Mouse (Mus musculus) limb, embryonic 12.5 days (tissue): ENCODE data around the gene Hdac10. TPM values are rescaled to one million over a fixed set of nuclear protein-coding genes. Genes with fewer than 3 reads are reported as not detected.

Source experiments
- ATAC-seq: fragments of 200-750 bp; cut with Nextera tagmentation; 2 replicates; pipeline ENCODE4 v1.8.0; 2017; ENCODE audit warnings: low read depth, moderate TSS enrichment; ENCODE audit not compliant: insufficient number of reproducible peaks, insufficient read depth, low FRiP score, low TSS enrichment
- H3K27ac ChIP-seq: fragments of 300-500 bp; sonication (generic); 2 replicates; pipeline ENCODE4 v1.5.1; 2016; ENCODE audit warnings: mild to moderate bottlenecking, moderate library complexity
- H3K27me3 ChIP-seq: fragments of 300-500 bp; sonication (generic); 2 replicates; pipeline ENCODE4 v1.6.1; 2016; ENCODE audit warnings: mild to moderate bottlenecking, moderate library complexity
- H3K36me3 ChIP-seq: fragments of 300-500 bp; sonication (generic); 2 replicates; pipeline ENCODE4 v1.6.1; 2016; ENCODE audit warnings: mild to moderate bottlenecking, moderate library complexity
- H3K4me1 ChIP-seq: fragments of 300-500 bp; sonication (generic); replicated peaks from 2 replicates; pipeline ENCODE4 v1.6.1; 2016
- H3K4me2 ChIP-seq: fragments of 300-500 bp; sonication (generic); 2 replicates; pipeline ENCODE4 v1.6.1; 2016; ENCODE audit warnings: mild to moderate bottlenecking, moderate library complexity
- H3K4me3 ChIP-seq: fragments of 300-500 bp; sonication (generic); replicated peaks from 2 replicates; pipeline ENCODE4 v1.5.1; 2016; ENCODE audit warnings: mild to moderate bottlenecking
- H3K9ac ChIP-seq: fragments of 300-500 bp; sonication (generic); replicated peaks from 2 replicates; pipeline ENCODE4 v1.6.1; 2016; ENCODE audit warnings: mild to moderate bottlenecking, moderate library complexity
- H3K9me3 ChIP-seq: fragments of 300-500 bp; sonication (generic); 2 replicates; pipeline ENCODE4 v1.6.1; 2016; ENCODE audit warnings: mild to moderate bottlenecking, moderate library complexity
- WGBS: fragments of 180-500 bp; shearing (Covaris S2); methylation state at CpG from one replicate; pipeline ENCODE4 v1.1.7; 2016; 5-methylcytosine and 5-hydroxymethylcytosine counted together
- polyA plus RNA-seq: library from polyadenylated mRNA; unstranded; fragments of >200 nt; fragmentation: Nextera tagmentation; extraction: Ambion mirVana; gene quantifications from 2 replicates; pipeline ENCODE4 v1.2.1, GENCODE M21; 2016

Hdac10 gene
- polyA plus RNA-seq, 1 experiment from 2014 or later: 15.2 TPM

GRCm38 (mm10) chr15:89170102-89170501 is 41.6 kb upstream of the Hdac10 start:
- Histone ChIP-seq H3K27ac (peak overlapping the region; percentile 77), H3K4me3 (no peak overlapping the region), H3K4me1 (peaks cover 64% of the 10 kb centered on the region), H3K27me3 (no peaks in the 10 kb centered on the region), H3K36me3 (peaks cover 47% of the 10 kb centered on the region), H3K4me2 (peak overlapping the region; percentile 38; the same call in 1 of the 2 replicates), H3K9me3 (no peaks in the 10 kb centered on the region), H3K9ac (0 out of 2 replicates have a peak overlapping the region, but pooled peaks have one; percentile 12)
- WGBS: 55% methylated on average over 3 of the region's 3 CpGs
- no peak for ATAC-seq

GRCm38 (mm10) chr15:89169431-89169830 is 40.9 kb upstream of the Hdac10 start:
- Histone ChIP-seq H3K4me3 (peak overlapping the region; percentile 6; the same call in 1 of the 2 replicates), H3K27me3 (no peaks in the 10 kb centered on the region), H3K9me3 (no peaks in the 10 kb centered on the region), H3K4me1 (peaks cover 57% of the 10 kb centered on the region), H3K36me3 (peaks cover 54% of the 10 kb centered on the region), H3K9ac (no peak overlapping the region), H3K27ac (peak overlapping the region; percentile 77), H3K4me2 (peak overlapping the region; percentile 38)
- peak; percentile 69 for ATAC-seq
- WGBS: 7% methylated on average over 10 of the region's 10 CpGs

GRCm38 (mm10) chr15:89168922-89169321 is 40.4 kb upstream of the Hdac10 start:
- no peaks in the 10 kb centered on the region for H3K27me3 ChIP-seq
- H3K9me3 ChIP-seq: no peaks in the 10 kb centered on the region
- H3K4me3 ChIP-seq: peak overlapping the region; percentile 6; the same call in 1 of the 2 replicates
- ATAC-seq: no peak
- H3K27ac ChIP-seq: peak overlapping the region; percentile 77
- H3K4me2 ChIP-seq: peak overlapping the region; percentile 38
- H3K9ac ChIP-seq: no peak overlapping the region
- H3K36me3 ChIP-seq: peaks cover 59% of the 10 kb centered on the region
- H3K4me1 ChIP-seq: peaks cover 52% of the 10 kb centered on the region
- 57% methylated on average over 10 of the region's 10 CpGs for WGBS

- WGBS: 90% methylated on average over 12 of the region's 12 CpGs
- no peak for ATAC-seq
Observed at GRCm38 (mm10) chr15:89165478-89165877, 37.0 kb upstream of the Hdac10 start.

GRCm38 (mm10) chr15:89161397-89161796 is 32.9 kb upstream of the Hdac10 start:
- ATAC-seq: no peak
- 85% methylated on average over 9 of the region's 9 CpGs for WGBS

More at GRCm38 (mm10) chr15:89165478-89165877, 37.0 kb upstream of the Hdac10 start:
- Histone ChIP-seq H3K4me3 (no peak overlapping the region), H3K36me3 (peaks cover 93% of the 10 kb centered on the region), H3K4me1 (peaks cover 18% of the 10 kb centered on the region), H3K4me2 (no peak overlapping the region), H3K27me3 (no peaks in the 10 kb centered on the region), H3K9ac (no peak overlapping the region), H3K9me3 (no peaks in the 10 kb centered on the region), H3K27ac (no peak overlapping the region)

GRCm38 (mm10) chr15:89158516-89158915 is 30.0 kb upstream of the Hdac10 start:
- Histone ChIP-seq H3K27me3 (no peaks in the 10 kb centered on the region), H3K4me3 (no peak overlapping the region), H3K27ac (no peak overlapping the region), H3K4me1 (no peaks in the 10 kb centered on the region), H3K4me2 (no peak overlapping the region), H3K36me3 (peaks cover 100% of the 10 kb centered on the region), H3K9me3 (no peaks in the 10 kb centered on the region), H3K9ac (no peak overlapping the region)
- ATAC-seq: no peak
- WGBS: 95% methylated on average over 16 of the region's 16 CpGs

More at GRCm38 (mm10) chr15:89161397-89161796, 32.9 kb upstream of the Hdac10 start:
- H3K4me3 ChIP-seq: no peak overlapping the region
- no peaks in the 10 kb centered on the region for H3K4me1 ChIP-seq
- no peaks in the 10 kb centered on the region for H3K27me3 ChIP-seq
- no peak overlapping the region for H3K27ac ChIP-seq
- no peak overlapping the region for H3K4me2 ChIP-seq
- no peak overlapping the region for H3K9ac ChIP-seq
- H3K9me3 ChIP-seq: no peaks in the 10 kb centered on the region
- H3K36me3 ChIP-seq: peaks cover 100% of the 10 kb centered on the region

GRCm38 (mm10) chr15:89157954-89158353 is 29.5 kb upstream of the Hdac10 start:
- no peak overlapping the region for H3K4me3 ChIP-seq
- H3K27ac ChIP-seq: no peak overlapping the region
- no peaks in the 10 kb centered on the region for H3K4me1 ChIP-seq
- H3K36me3 ChIP-seq: peaks cover 96% of the 10 kb centered on the region
- ATAC-seq: no peak
- WGBS: 67% methylated on average over 7 of the region's 7 CpGs
- no peaks in the 10 kb centered on the region for H3K27me3 ChIP-seq
- no peak overlapping the region for H3K9ac ChIP-seq
- H3K9me3 ChIP-seq: no peaks in the 10 kb centered on the region
- no peak overlapping the region for H3K4me2 ChIP-seq

GRCm38 (mm10) chr15:89152312-89152711 is 23.8 kb upstream of the Hdac10 start:
- no peak overlapping the region for H3K9ac ChIP-seq
- H3K36me3 ChIP-seq: peaks cover 40% of the 10 kb centered on the region
- no peaks in the 10 kb centered on the region for H3K9me3 ChIP-seq
- H3K27me3 ChIP-seq: peaks cover 26% of the 10 kb centered on the region
- peaks cover 27% of the 10 kb centered on the region for H3K4me1 ChIP-seq
- no peak overlapping the region for H3K4me3 ChIP-seq
- no peak for ATAC-seq
- no peak overlapping the region for H3K4me2 ChIP-seq
- no peak overlapping the region for H3K27ac ChIP-seq

- H3K27me3 ChIP-seq: peaks cover 47% of the 10 kb centered on the region
- no peak for ATAC-seq
Observed at GRCm38 (mm10) chr15:89150041-89150390, 21.5 kb upstream of the Hdac10 start.

GRCm38 (mm10) chr15:89149271-89150040 is 21.0 kb upstream of the Hdac10 start, which contains the start of gene Mapk11:
TSS of gene Mapk11 (minus strand) at chr15:89149628.
- Histone ChIP-seq H3K4me1 (peaks cover 41% of the 10 kb centered on the region), H3K9ac (peak within 1 kb of the TSS; percentile 72), H3K4me3 (peak within 1 kb of the TSS; percentile 71), H3K36me3 (peaks cover 11% of the 10 kb centered on the region), H3K27me3 (peaks cover 50% of the 10 kb centered on the region), H3K9me3 (no peaks in the 10 kb centered on the region), H3K4me2 (peak within 1 kb of the TSS; percentile 98), H3K27ac (peak within 1 kb of the TSS; percentile 67)
- WGBS: under 1% methylated on average over 53 of the region's 61 CpGs
- ATAC-seq: peak; percentile 43; the same call in 1 of the 2 replicates

More at GRCm38 (mm10) chr15:89150041-89150390, 21.5 kb upstream of the Hdac10 start:
- Histone ChIP-seq H3K27ac (no peak overlapping the region), H3K4me2 (peak overlapping the region; percentile 98), H3K9me3 (no peaks in the 10 kb centered on the region), H3K4me3 (peak overlapping the region; percentile 71), H3K36me3 (peaks cover 17% of the 10 kb centered on the region), H3K9ac (no peak overlapping the region), H3K4me1 (peaks cover 41% of the 10 kb centered on the region)
- WGBS: 2% methylated on average over 13 of the region's 13 CpGs

GRCm38 (mm10) chr15:89148496-89149270 is 20.2 kb upstream of the Hdac10 start:
- 6% methylated on average over 25 of the region's 25 CpGs for WGBS
- no peak for ATAC-seq
- Histone ChIP-seq H3K27me3 (peaks cover 54% of the 10 kb centered on the region), H3K9me3 (no peaks in the 10 kb centered on the region), H3K9ac (peak overlapping the region; percentile 72), H3K27ac (no peak overlapping the region), H3K4me3 (peak overlapping the region; percentile 71), H3K4me1 (peaks cover 41% of the 10 kb centered on the region), H3K4me2 (peak overlapping the region; percentile 98), H3K36me3 (peaks cover 3% of the 10 kb centered on the region; the same call in 1 of the 2 replicates)
